Mouse (Mus musculus): ENCODE data around the gene Nmnat3.
"Not testable (repeated sequence)": the region's sequence is repeated elsewhere in the genome, so short reads cannot be mapped to it uniquely, and the experiment has no call there.

Nmnat3 gene

GRCm38 (mm10) chr9:98287135-98287534 is at the start of gene Nmnat3:
Gene Nmnat3 (plus strand): TSS chr9:98287435.
- in situ Hi-C loops (cut with MboI): not testable (repeated sequence)

- in situ Hi-C loops (cut with MboI): no loop called here
Measured at GRCm38 (mm10) chr9:98243481-98243880, 43.8 kb upstream of the Nmnat3 start.

GRCm38 (mm10) chr9:98244223-98244622 is 43.0 kb upstream of the Nmnat3 start:
- in situ Hi-C loops (cut with MboI): no loop called here

GRCm38 (mm10) chr9:98245226-98245625 is 42.0 kb upstream of the Nmnat3 start:
- in situ Hi-C loops (cut with MboI): no loop called here

- in situ Hi-C loops (cut with MboI): no loop called here
Measured at GRCm38 (mm10) chr9:98246351-98246750, 40.9 kb upstream of the Nmnat3 start.

- in situ Hi-C loops (cut with MboI): no loop called here
Measured at GRCm38 (mm10) chr9:98260210-98260609, 27.0 kb upstream of the Nmnat3 start.

- in situ Hi-C loops (cut with MboI): no loop called here
Measured at GRCm38 (mm10) chr9:98261461-98262011, 25.7 kb upstream of the Nmnat3 start.

- in situ Hi-C loops (cut with MboI): no loop called here
Measured at GRCm38 (mm10) chr9:98264916-98265315, 22.3 kb upstream of the Nmnat3 start.

GRCm38 (mm10) chr9:98272734-98273133 is 14.5 kb upstream of the Nmnat3 start:
- in situ Hi-C loops (cut with MboI): no loop called here

GRCm38 (mm10) chr9:98275080-98275479 is 12.2 kb upstream of the Nmnat3 start:
- in situ Hi-C loops (cut with MboI): no loop called here

GRCm38 (mm10) chr9:98280162-98280561 is 7.1 kb upstream of the Nmnat3 start:
- in situ Hi-C loops (cut with MboI): no loop called here

GRCm38 (mm10) chr9:98285606-98286301 is 1.5 kb upstream of the Nmnat3 start:
- in situ Hi-C loops (cut with MboI): no loop called here

- in situ Hi-C loops (cut with MboI): no loop called here
Measured at GRCm38 (mm10) chr9:98289665-98290064, 2.4 kb downstream of the Nmnat3 start.

- in situ Hi-C loops (cut with MboI): no loop called here
Measured at GRCm38 (mm10) chr9:98290591-98290990, 3.4 kb downstream of the Nmnat3 start.

GRCm38 (mm10) chr9:98296383-98297201 is 9.4 kb downstream of the Nmnat3 start:
- in situ Hi-C loops (cut with MboI): no loop called here

GRCm38 (mm10) chr9:98297234-98297936 is 10.2 kb downstream of the Nmnat3 start:
- in situ Hi-C loops (cut with MboI): no loop called here

GRCm38 (mm10) chr9:98297937-98298595 is 10.8 kb downstream of the Nmnat3 start:
- in situ Hi-C loops (cut with MboI): no loop called here

- in situ Hi-C loops (cut with MboI): no loop called here
Measured at GRCm38 (mm10) chr9:98298761-98299160, 11.5 kb downstream of the Nmnat3 start.

- in situ Hi-C loops (cut with MboI): no loop called here
Measured at GRCm38 (mm10) chr9:98299235-98299634, 12.0 kb downstream of the Nmnat3 start.

GRCm38 (mm10) chr9:98300582-98300981 is 13.3 kb downstream of the Nmnat3 start:
- in situ Hi-C loops (cut with MboI): no loop called here

- in situ Hi-C loops (cut with MboI): no loop called here
Measured at GRCm38 (mm10) chr9:98307011-98307410, 19.8 kb downstream of the Nmnat3 start.
